Mouse (Mus musculus) gastrocnemius, postnatal 25 days (tissue): ENCODE data around the gene Cadm1. TPM values are rescaled to one million over a fixed set of nuclear protein-coding genes. Genes with fewer than 3 reads are reported as not detected.

Source experiments
- DNase-seq: peaks from one replicate; pipeline ENCODE4 v3.0.0; 2022
- total RNA-seq, 2 experiments: library from RNA; stranded (reverse); gene quantifications; 1 replicate in 1 of 2; 2 replicates in 1 of 2; pipeline ENCODE4 v1.2.3; 2021

Gene Cadm1
- total RNA-seq, 2 experiments from 2014 or later: 1.7 to 2.5 TPM

GRCm38 (mm10) chr9:47803531-47804105 is 273.6 kb downstream of the Cadm1 start:
- no peak for DNase-seq

DNA sequence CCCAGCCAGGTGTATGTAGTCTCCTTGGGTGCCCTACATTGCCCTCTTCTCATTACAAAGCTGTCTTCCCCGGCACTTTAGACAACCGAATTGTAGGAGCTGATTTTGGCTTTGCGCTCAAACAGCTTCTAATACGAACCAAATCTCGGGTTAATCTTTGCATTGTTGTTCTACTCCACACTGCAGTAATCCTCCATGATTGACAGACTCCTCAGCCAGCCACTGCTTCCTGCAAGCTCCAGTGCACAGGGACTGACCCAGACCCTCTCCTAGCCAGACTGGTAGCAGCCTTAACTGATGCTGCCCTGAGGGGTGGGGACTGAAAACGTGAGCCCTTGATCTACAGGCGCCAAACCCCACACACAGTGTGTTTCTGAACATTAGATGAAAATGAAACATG is 275.7 kb downstream of the Cadm1 start:
- no peak for DNase-seq

DNA sequence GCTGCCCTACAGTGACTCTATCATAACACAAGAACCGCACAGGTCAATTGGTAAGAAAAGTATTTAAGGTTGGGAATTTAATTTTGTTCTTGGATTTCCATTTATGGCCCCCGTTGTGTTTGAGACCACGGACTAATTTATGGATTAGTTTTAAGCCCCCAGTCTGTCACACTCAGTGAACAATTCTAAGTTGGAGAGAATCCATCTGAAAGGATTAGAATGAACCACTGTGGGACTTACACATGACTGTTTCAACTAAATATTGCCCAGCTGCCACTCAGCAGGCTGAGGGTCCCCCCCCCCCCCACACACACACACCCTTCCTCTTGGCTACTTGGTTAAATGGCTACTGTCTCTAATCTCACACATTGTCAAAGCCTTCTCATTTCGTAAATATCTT is 295.7 kb downstream of the Cadm1 start:
- DNase-seq: no peak

DNA sequence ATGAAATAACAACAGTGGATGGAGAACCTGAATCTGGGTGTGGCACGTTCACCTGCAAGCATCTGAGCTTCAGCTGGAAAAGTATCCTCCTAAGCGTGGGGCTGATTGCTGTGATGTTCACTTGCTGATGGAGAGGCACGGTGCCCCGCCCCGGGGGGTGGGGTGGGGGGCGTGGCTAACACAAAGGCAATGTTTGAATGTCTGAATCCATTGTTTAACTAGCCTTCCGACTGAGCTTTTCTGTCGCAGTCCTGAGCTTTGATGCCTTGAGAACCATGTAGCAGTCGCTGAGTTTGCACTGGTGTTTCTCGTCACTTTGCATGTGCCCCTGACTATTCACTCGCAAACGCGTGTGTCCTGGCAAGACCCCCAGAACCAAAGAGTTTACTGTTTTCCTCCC is 298.8 kb downstream of the Cadm1 start:
- no peak for DNase-seq

DNA sequence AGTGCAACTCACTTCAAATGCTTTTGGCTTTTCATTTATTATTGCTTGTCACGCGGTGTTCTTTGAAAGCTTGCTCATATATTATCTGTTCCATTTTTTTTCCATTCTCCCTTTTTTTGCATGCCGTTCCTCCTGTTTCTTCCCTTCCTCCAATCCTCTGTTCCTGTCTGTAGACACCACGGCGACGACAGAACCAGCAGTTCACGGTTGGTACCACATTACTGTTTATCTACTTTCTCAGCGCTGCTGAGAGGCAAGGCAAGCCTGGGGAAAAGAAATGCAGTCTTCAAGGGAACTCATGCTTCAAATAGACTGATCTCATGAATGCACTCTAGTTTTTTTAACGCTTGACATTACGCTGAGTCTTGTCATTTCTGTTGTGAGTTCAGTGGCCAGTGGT is 299.2 kb downstream of the Cadm1 start:
- DNase-seq: no peak

- no peak for DNase-seq
Measured at GRCm38 (mm10) chr9:47829846-47830245, 299.9 kb downstream of the Cadm1 start.

- DNase-seq: no peak
Measured at GRCm38 (mm10) chr9:47831412-47831811, 301.4 kb downstream of the Cadm1 start.

- DNase-seq: no peak
Measured at GRCm38 (mm10) chr9:47838170-47838569, 308.2 kb downstream of the Cadm1 start.

DNA sequence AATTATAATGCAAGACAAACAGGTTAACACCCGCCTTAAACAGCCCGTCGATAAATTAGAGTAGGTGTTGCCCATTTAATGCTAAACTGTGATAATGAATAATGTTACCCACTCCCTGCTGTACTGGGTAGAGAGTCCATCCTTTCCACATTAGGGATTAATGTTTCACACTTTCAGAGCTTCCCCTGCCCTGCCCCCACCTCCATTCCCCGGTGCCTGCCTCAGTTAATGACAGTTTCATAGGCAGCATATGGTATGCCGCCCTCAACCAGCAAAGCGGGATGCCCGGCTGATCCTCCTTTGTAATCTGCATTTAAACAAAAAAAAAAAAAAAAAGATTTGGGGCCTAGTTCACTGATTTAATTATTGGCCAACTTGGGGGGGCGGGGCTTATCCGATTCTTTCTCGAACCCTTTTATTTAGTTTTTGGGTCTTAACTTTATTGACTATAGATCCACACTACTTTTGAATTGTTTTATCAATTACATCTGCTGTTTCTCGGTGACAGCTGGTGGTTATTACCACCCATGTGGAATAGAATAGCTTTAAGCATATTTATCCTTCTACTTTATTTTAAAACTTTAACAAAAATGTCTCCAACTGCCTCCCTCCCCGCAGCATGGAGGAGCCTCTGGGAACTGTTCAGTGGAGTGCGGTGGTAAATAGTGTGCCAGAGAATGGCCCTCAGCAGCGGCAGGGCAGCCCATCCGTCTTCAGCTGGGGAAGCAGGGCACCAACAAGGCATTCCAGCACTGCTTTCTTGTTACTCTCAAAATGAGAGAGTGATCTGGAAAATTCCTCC is 309.1 kb downstream of the Cadm1 start:
- DNase-seq: no peak

GRCm38 (mm10) chr9:47839692-47840025 is 309.7 kb downstream of the Cadm1 start:
- DNase-seq: no peak

- DNase-seq: no peak
Measured at GRCm38 (mm10) chr9:47843328-47843727, 313.4 kb downstream of the Cadm1 start.

GRCm38 (mm10) chr9:47846275-47846674 is 316.3 kb downstream of the Cadm1 start:
- no peak for DNase-seq

DNA sequence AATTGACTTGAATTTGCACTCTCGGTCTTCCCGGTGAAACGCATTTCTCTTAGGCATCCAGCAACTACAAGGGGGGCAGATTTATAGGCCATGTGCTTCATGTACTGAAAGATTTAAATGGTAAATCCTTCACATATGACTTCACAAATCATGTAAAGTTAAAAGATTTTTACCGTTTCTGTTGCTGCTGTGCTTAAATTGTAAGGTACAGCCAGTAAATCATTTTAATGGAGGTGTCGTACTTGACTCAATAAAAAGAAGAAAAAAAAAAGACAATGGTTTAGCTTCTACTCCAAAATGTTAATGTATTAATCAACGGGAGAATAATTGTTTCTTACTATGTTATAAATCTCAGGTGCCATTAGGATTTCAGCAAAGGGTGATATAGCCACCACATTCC is 317.0 kb downstream of the Cadm1 start:
- DNase-seq: no peak

GRCm38 (mm10) chr9:47847797-47848196 is 317.8 kb downstream of the Cadm1 start:
- DNase-seq: no peak

DNA sequence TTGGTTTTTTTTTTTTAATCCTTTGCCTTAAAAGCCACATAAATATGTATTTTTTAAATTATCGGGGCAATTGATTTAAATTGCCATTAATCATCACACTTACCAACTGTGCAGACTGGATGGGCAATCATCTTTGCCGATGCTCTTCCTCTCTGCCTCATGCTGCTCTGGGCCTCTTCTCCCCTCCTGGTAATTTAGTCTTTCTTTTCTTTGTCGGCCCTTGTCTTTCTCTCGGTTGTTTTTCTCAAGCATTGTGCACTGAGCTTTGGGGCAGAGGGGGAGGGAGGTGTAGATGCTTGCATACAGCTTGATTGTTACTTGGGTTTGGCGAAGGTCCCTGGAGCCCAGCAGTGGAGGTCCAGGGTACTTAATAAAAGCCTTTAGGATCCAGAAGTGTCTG is 318.8 kb downstream of the Cadm1 start:
- DNase-seq: no peak

DNA sequence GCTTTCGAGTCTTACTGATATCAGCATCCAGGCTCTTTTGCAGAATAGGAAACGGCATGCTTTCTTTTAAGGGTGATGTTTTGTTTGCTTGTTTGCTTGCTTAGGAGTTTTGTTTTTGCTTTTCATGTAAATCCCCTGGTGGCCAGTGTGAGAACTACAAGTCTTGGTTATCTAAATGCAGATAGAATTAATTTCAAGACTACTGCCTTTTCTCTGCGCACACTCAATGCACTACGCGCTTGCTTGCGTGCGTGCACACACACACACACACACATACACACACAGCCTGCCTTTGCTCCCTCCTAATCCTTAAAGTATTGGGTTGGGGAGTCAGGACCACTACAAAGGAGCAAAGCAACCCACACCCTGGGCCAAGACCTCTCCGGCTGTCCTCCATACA is 326.3 kb downstream of the Cadm1 start:
- no peak for DNase-seq

GRCm38 (mm10) chr9:47857235-47857634 is 327.3 kb downstream of the Cadm1 start:
- no peak for DNase-seq

DNA sequence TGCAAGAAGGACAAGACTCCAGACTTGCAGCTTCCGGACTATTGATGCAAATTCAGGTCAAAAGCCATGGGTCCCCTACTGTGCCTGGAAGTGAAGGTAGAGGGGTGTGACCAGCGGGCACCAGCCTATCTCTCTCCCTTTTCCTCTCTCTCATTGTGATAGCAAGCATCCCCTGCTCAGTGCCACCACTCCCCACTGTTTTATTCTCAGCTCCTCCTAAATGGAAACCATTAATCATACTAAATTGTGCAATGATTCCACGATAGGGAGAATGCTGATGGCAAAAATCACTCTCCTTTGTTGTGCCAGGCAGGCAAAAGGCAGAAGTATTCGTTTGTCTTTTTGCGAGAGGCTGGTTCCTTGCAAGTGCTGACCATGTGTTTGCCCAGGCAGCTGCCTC is 328.2 kb downstream of the Cadm1 start:
- DNase-seq: no peak

DNA sequence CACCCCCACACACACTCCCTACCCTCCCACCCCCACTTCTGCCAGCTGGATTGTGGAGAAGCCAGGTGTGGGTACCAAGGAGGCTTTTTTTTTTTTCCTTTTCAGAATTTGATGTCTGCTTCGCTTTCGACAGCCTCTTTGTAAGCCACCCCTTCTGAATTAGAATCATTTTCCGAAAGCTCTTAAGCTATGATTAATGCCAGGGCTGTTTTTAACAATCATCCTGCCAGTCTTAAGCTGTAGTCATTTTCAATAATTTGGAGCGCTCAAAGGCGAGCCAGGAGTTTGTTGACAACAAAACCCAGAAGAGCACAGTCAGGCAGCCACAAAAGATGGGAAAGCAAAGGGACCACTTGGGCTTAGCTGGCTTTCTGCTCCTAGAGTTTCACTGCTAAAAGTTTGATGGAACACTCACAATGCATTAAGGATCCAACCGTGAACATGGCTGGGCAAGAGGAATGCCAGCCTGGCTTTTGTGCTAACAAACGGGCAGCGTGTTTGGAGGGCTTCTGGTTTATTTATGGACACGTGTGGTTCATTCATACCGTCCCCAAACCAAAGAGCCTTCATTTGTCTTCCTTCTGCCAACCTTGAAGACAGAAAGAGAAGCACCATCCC is 328.9 kb downstream of the Cadm1 start:
- DNase-seq: no peak

- no peak for DNase-seq
Measured at GRCm38 (mm10) chr9:47860994-47861393, 331.0 kb downstream of the Cadm1 start.

DNA sequence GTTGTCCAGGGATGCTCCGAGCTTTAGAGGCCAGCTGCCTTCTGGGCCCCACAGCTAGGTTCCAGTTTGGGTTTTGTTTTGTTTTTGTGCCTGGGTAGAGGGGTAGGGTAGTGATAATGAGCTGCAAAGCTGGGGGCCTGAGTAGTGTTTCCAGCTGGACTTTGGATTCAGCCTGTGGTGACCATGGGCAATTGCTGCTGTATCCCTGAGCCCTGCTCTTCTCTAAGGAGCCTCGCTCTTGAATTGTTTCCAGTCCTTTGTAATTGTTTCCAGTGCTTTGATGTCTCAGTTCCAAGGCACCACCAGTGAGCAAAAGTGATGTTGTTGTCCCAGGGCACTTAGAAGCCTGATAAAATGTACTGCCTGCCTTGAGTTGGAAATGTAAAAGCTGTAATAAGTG is 331.8 kb downstream of the Cadm1 start:
- no peak for DNase-seq

- DNase-seq: no peak
Measured at GRCm38 (mm10) chr9:47866001-47866400, 336.0 kb downstream of the Cadm1 start.

DNA sequence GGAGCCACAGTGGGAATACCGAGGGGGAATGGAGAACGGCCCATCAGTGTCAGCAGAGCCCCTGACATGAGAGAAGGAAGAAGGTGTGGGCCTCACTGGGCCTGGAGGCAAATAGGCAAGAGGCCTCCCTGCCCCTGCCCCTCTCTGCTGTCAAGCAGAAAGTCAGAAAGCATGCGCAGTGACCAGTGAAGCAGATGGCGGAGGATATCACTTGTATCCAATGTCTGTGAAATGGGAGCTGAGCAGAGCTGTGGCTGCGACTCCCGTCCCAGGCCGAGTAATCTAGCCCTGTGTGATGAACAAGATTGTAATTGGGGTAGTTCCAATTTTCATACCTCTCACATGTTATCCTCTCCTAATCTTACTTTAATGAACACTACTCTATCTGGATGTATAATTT is 337.5 kb downstream of the Cadm1 start:
- no peak for DNase-seq

DNA sequence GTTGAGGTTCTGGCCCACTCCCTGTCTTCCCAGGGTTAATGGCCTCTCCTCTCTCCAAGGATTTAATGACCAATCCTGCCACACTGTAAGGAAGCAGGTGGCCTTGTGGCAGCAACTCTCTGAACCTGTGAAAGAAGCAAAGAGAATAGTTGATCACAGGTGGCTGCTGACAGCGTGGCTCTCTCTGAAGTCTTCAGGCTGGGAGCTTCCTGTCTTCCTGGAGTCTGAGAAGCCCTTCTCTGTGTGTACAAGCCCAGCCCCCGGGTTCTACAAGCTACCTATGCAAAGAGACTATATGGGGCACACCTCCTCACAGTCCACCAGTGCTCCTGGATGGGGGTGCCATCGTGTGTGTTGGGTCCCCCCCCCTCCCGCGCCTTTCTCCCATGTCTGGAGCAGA is 339.7 kb downstream of the Cadm1 start:
- no peak for DNase-seq
